Mouse (Mus musculus) hindbrain, postnatal 0 days (tissue): Measurements from ENCODE around the gene Rsu1. TPM values are rescaled to one million over a fixed set of nuclear protein-coding genes. Genes with fewer than 3 reads are reported as not detected.

Experiments
- ATAC-seq: fragments of 200-750 bp; cut with Nextera tagmentation; 2 replicates; pipeline ENCODE4 v1.8.0; 2017; ENCODE audit warnings: mild to moderate bottlenecking, moderate TSS enrichment, moderate library complexity
- DNase-seq: peaks from one replicate; pipeline ENCODE4 v3.0.0-alpha.2; 2015; ENCODE audit warnings: low spot score
- H3K27ac ChIP-seq: fragments of 300-500 bp; sonication (generic); 2 replicates; pipeline ENCODE4 v1.5.1; 2014; ENCODE audit warnings: mild to moderate bottlenecking
- H3K27me3 ChIP-seq: fragments of 300-500 bp; sonication (generic); 2 replicates; pipeline ENCODE4 v1.6.1; 2014; ENCODE audit warnings: low read length, mixed read lengths; ENCODE audit not compliant: insufficient read depth
- H3K36me3 ChIP-seq: fragments of 300-500 bp; sonication (generic); 2 replicates; pipeline ENCODE4 v1.6.1; 2014; ENCODE audit warnings: low read length, mixed read lengths; ENCODE audit not compliant: insufficient read depth
- H3K4me1 ChIP-seq: fragments of 300-500 bp; sonication (generic); 2 replicates; pipeline ENCODE4 v1.6.1; 2014; ENCODE audit warnings: antibody characterized with exemption, low read length, mixed read lengths; ENCODE audit not compliant: insufficient read depth
- H3K4me2 ChIP-seq: fragments of 300-500 bp; sonication (generic); 2 replicates; pipeline ENCODE4 v1.6.1; 2014; ENCODE audit warnings: low read depth, mild to moderate bottlenecking, low read length, moderate library complexity, mixed read lengths
- H3K4me3 ChIP-seq: fragments of 300-500 bp; sonication (generic); 2 replicates; pipeline ENCODE4 v1.5.1; 2014; ENCODE audit warnings: low read length
- H3K9ac ChIP-seq: fragments of 300-500 bp; sonication (generic); replicated peaks from 2 replicates; pipeline ENCODE4 v1.6.1; 2014; ENCODE audit warnings: mild to moderate bottlenecking, low read length, moderate library complexity, mixed read lengths
- H3K9me3 ChIP-seq: fragments of 300-500 bp; sonication (generic); 2 replicates; pipeline ENCODE4 v1.6.1; 2016; ENCODE audit warnings: low read length, mixed read lengths
- CTCF ChIP-seq: IDR thresholded peaks from 2 replicates; pipeline ENCODE4 v1.5.1; 2016; ENCODE audit warnings: antibody characterized with exemption, control low read depth, low read depth
- WGBS: fragments of 180-500 bp; shearing (Covaris S2); extraction: QIAGEN DNeasy Blood & Tissue Kit; methylation state at CpG from one replicate; pipeline ENCODE4 v1.1.7; 2014; 5-methylcytosine and 5-hydroxymethylcytosine counted together
- polyA plus RNA-seq: library from polyadenylated mRNA; unstranded; fragments of >200 nt; fragmentation: Nextera tagmentation; extraction: Ambion mirVana; gene quantifications from 2 replicates; pipeline ENCODE4 v1.2.1, GENCODE M21; 2015
- total RNA-seq: library from RNA; depleted of rRNA; stranded (reverse); fragments of >200 nt; gene quantifications from 2 replicates; pipeline ENCODE4 v1.2.3, GENCODE M21; 2014

The Rsu1 gene
- total and polyA plus RNA-seq, 2 experiments from 2014 or later: 95.7 to 98.6 TPM

- WGBS: 93% methylated on average over 2 of the region's 2 CpGs
- TF ChIP-seq CTCF: no peak
- H3K27me3 ChIP-seq: no peaks in the 10 kb centered on the region
- no peak overlapping the region for H3K4me3 ChIP-seq
- no peaks in the 10 kb centered on the region; the same call in 1 of the 2 replicates for H3K9me3 ChIP-seq
- no peak overlapping the region for H3K4me2 ChIP-seq
- H3K9ac ChIP-seq: no peak overlapping the region
- H3K36me3 ChIP-seq: 0 out of 2 replicates have a peak, but pooled peaks cover 6% of the 10 kb centered on the region
- no peak for ATAC-seq
- no peak overlapping the region for H3K27ac ChIP-seq
- DNase-seq: no peak
- no peaks in the 10 kb centered on the region for H3K4me1 ChIP-seq
Observed at GRCm38 (mm10) chr2:13258606-13259005, 12.6 kb downstream of the Rsu1 start.

- no peak overlapping the region for H3K27ac ChIP-seq
- TF ChIP-seq CTCF: no peak
- WGBS: 48% methylated on average over 9 of the region's 9 CpGs
- H3K36me3 ChIP-seq: peaks cover 3% of the 10 kb centered on the region; the same call in 1 of the 2 replicates
- no peak for DNase-seq
- no peak overlapping the region for H3K4me3 ChIP-seq
- H3K4me1 ChIP-seq: no peaks in the 10 kb centered on the region
- H3K27me3 ChIP-seq: no peaks in the 10 kb centered on the region
- no peak for ATAC-seq
- H3K4me2 ChIP-seq: no peak overlapping the region
- no peak overlapping the region for H3K9ac ChIP-seq
- H3K9me3 ChIP-seq: no peaks in the 10 kb centered on the region
Observed at GRCm38 (mm10) chr2:13240711-13241110, 30.5 kb downstream of the Rsu1 start.

- no peak overlapping the region for H3K27ac ChIP-seq
- 64% methylated on average over 8 of the region's 8 CpGs for WGBS
- DNase-seq (peak; percentile 87), ATAC-seq (no peak; the same call in 1 of the 2 replicates)
- no peak overlapping the region for H3K4me3 ChIP-seq
- no peaks in the 10 kb centered on the region for H3K27me3 ChIP-seq
- H3K9me3 ChIP-seq: no peaks in the 10 kb centered on the region
- no peak overlapping the region for H3K4me2 ChIP-seq
- no peak overlapping the region for H3K9ac ChIP-seq
- no peaks in the 10 kb centered on the region for H3K4me1 ChIP-seq
- peak; percentile 86 for TF ChIP-seq CTCF
- peaks cover 3% of the 10 kb centered on the region; the same call in 1 of the 2 replicates for H3K36me3 ChIP-seq
Observed at GRCm38 (mm10) chr2:13237140-13237901, 33.9 kb downstream of the Rsu1 start.

- Histone ChIP-seq H3K27ac (no peak overlapping the region), H3K4me2 (no peak overlapping the region), H3K27me3 (no peaks in the 10 kb centered on the region), H3K9ac (no peak overlapping the region), H3K4me3 (no peak overlapping the region), H3K36me3 (peaks cover 3% of the 10 kb centered on the region; the same call in 1 of the 2 replicates), H3K9me3 (no peaks in the 10 kb centered on the region), H3K4me1 (no peaks in the 10 kb centered on the region)
- 63% methylated on average over 5 of the region's 5 CpGs for WGBS
- no peak for ATAC-seq
- DNase-seq: no peak
- TF ChIP-seq CTCF: no peak
Observed at GRCm38 (mm10) chr2:13235696-13236095, 35.5 kb downstream of the Rsu1 start.

- H3K4me1 ChIP-seq: no peaks in the 10 kb centered on the region
- H3K4me3 ChIP-seq: no peak overlapping the region
- DNase-seq: no peak
- WGBS: 93% methylated on average over 10 of the region's 10 CpGs
- H3K4me2 ChIP-seq: no peak overlapping the region
- H3K27me3 ChIP-seq: no peaks in the 10 kb centered on the region
- H3K36me3 ChIP-seq: no peaks in the 10 kb centered on the region; the same call in 1 of the 2 replicates
- no peak overlapping the region for H3K9ac ChIP-seq
- no peak for ATAC-seq
- TF ChIP-seq CTCF: no peak
- no peak overlapping the region for H3K27ac ChIP-seq
- H3K9me3 ChIP-seq: no peaks in the 10 kb centered on the region
Observed at GRCm38 (mm10) chr2:13234796-13235195, 36.4 kb downstream of the Rsu1 start.

- H3K27ac ChIP-seq: no peak overlapping the region
- H3K4me2 ChIP-seq: no peak overlapping the region
- ATAC-seq: no peak
- no peaks in the 10 kb centered on the region for H3K9me3 ChIP-seq
- 45% methylated on average over 7 of the region's 7 CpGs for WGBS
- H3K4me3 ChIP-seq: no peak overlapping the region
- no peak for TF ChIP-seq CTCF
- no peaks in the 10 kb centered on the region for H3K27me3 ChIP-seq
- DNase-seq: peak; percentile 12
- no peaks in the 10 kb centered on the region for H3K36me3 ChIP-seq
- H3K9ac ChIP-seq: no peak overlapping the region
- no peaks in the 10 kb centered on the region for H3K4me1 ChIP-seq
Observed at GRCm38 (mm10) chr2:13233902-13234301, 37.3 kb downstream of the Rsu1 start.

GRCm38 (mm10) chr2:13233254-13233835 is 37.9 kb downstream of the Rsu1 start:
- H3K27me3 ChIP-seq: no peaks in the 10 kb centered on the region
- no peaks in the 10 kb centered on the region for H3K4me1 ChIP-seq
- no peak for TF ChIP-seq CTCF
- ATAC-seq (no peak), DNase-seq (no peak)
- no peak overlapping the region for H3K4me2 ChIP-seq
- no peak overlapping the region for H3K9ac ChIP-seq
- 77% methylated on average over 12 of the region's 12 CpGs for WGBS
- no peaks in the 10 kb centered on the region for H3K36me3 ChIP-seq
- no peaks in the 10 kb centered on the region for H3K9me3 ChIP-seq
- no peak overlapping the region for H3K4me3 ChIP-seq
- no peak overlapping the region for H3K27ac ChIP-seq
